ENCODE assay signal across 9 mouse cellular contexts in genomic region chr3:69597211-69597610, GRCm38 (mm10). TPM values are rescaled to one million over a fixed set of nuclear protein-coding genes. Genes with fewer than 3 reads are reported as not detected.
DNase-seq lines count a peak whose midpoint lies in the region; ATAC-seq lines count a peak whose summit lies in the region.
"Had no signal": no experiment of that assay in that cellular context is flagged by ENCODE, and none has a peak within 500 bp of the region (broad histone marks: within the 10 kb centered on the region; RNA-seq: fewer than 3 reads in every experiment).

No protein-coding gene starts in this region.

- intact Hi-C loops in heart, postnatal 14 days (cut with DNase I), result no loop called here

- peak overlapping the region; percentile 89 for H3K4me2 ChIP-seq in heart, embryonic 13.5 days
- H3K4me2 ChIP-seq in embryonic facial prominence, embryonic 11.5 days (ENCODE audit: low read depth, low read length), result peak overlapping the region; percentile 89; the same call in 1 of the 2 replicates
- peak overlapping the region; percentile 70 for H3K4me2 ChIP-seq in hindbrain, embryonic 12.5 days (replicated peaks)
- peak overlapping the region; percentile 78 for H3K4me2 ChIP-seq in midbrain, embryonic 14.5 days (ENCODE audit: low read length)

- no peaks in the 10 kb centered on the region for H3K27me3 ChIP-seq in heart, embryonic 13.5 days (replicated peaks)
- H3K27me3 ChIP-seq in embryonic facial prominence, embryonic 11.5 days (ENCODE audit: control insufficient read depth, insufficient read depth, low read length), result no peaks in the 10 kb centered on the region
- no peaks in the 10 kb centered on the region for H3K27me3 ChIP-seq in hindbrain, embryonic 12.5 days
- H3K27me3 ChIP-seq in midbrain, embryonic 14.5 days (ENCODE audit: control insufficient read depth, insufficient read depth, low read length), result no peaks in the 10 kb centered on the region

- H3K9ac ChIP-seq in heart, embryonic 13.5 days, result peak overlapping the region; percentile 85
- H3K9ac ChIP-seq in embryonic facial prominence, embryonic 11.5 days (replicated peaks; ENCODE audit: low read length), result 0 out of 2 replicates have a peak overlapping the region, but pooled peaks have one; percentile 88
- H3K9ac ChIP-seq in hindbrain, embryonic 12.5 days, result peak overlapping the region; percentile 86
- no peak overlapping the region; the same call in 1 of the 2 replicates for H3K9ac ChIP-seq in midbrain, embryonic 14.5 days (replicated peaks; ENCODE audit: low read length)

- no peak overlapping the region for H3K27ac ChIP-seq in heart, embryonic 13.5 days (replicated peaks)
- no peak overlapping the region for H3K27ac ChIP-seq in embryonic facial prominence, embryonic 11.5 days (replicated peaks; ENCODE audit: low read depth, low read length)
- no peak overlapping the region for H3K27ac ChIP-seq in hindbrain, embryonic 12.5 days
- no peak overlapping the region for H3K27ac ChIP-seq in midbrain, embryonic 14.5 days (replicated peaks; ENCODE audit: low read depth, low read length)

- WGBS in heart, embryonic 13.5 days, result 86% methylated on average over 6 of the region's 6 CpGs
- 89% methylated on average over 6 of the region's 6 CpGs for WGBS in embryonic facial prominence, embryonic 11.5 days
- 88% methylated on average over 6 of the region's 6 CpGs for WGBS in hindbrain, embryonic 12.5 days
- 86% methylated on average over 6 of the region's 6 CpGs for WGBS in midbrain, embryonic 14.5 days

- no peaks in the 10 kb centered on the region for H3K36me3 ChIP-seq in heart, embryonic 13.5 days
- no peaks in the 10 kb centered on the region for H3K36me3 ChIP-seq in embryonic facial prominence, embryonic 11.5 days (replicated peaks; ENCODE audit: control insufficient read depth, insufficient read depth, low read depth, low read length)
- H3K36me3 ChIP-seq in hindbrain, embryonic 12.5 days, result no peaks in the 10 kb centered on the region
- H3K36me3 ChIP-seq in midbrain, embryonic 14.5 days (ENCODE audit: control insufficient read depth, insufficient read depth, low read length), result 0 out of 2 replicates have a peak, but pooled peaks cover under 1% of the 10 kb centered on the region

- no peaks in the 10 kb centered on the region for H3K9me3 ChIP-seq in heart, embryonic 13.5 days
- no peaks in the 10 kb centered on the region for H3K9me3 ChIP-seq in embryonic facial prominence, embryonic 11.5 days (replicated peaks; ENCODE audit: control insufficient read depth, low read length)
- no peaks in the 10 kb centered on the region for H3K9me3 ChIP-seq in hindbrain, embryonic 12.5 days (replicated peaks)
- H3K9me3 ChIP-seq in midbrain, embryonic 14.5 days (ENCODE audit: control insufficient read depth, low read length), result no peaks in the 10 kb centered on the region

- peak overlapping the region; percentile 77 for H3K4me3 ChIP-seq in heart, embryonic 13.5 days
- H3K4me3 ChIP-seq in embryonic facial prominence, embryonic 11.5 days (ENCODE audit: low read depth, low read length), result no peak overlapping the region
- H3K4me3 ChIP-seq in hindbrain, embryonic 12.5 days, result peak overlapping the region; percentile 73
- peak overlapping the region; percentile 76 for H3K4me3 ChIP-seq in midbrain, embryonic 14.5 days (replicated peaks; ENCODE audit: low read depth, low read length)

- no peak for ATAC-seq in heart, embryonic 13.5 days (ENCODE audit: extremely low read depth, insufficient number of reproducible peaks, low FRiP score, low TSS enrichment)
- no peak for ATAC-seq in embryonic facial prominence, embryonic 11.5 days (replicated peaks; ENCODE audit: insufficient number of reproducible peaks, low FRiP score, low TSS enrichment, low read depth)
- no peak for ATAC-seq in hindbrain, embryonic 12.5 days (ENCODE audit: low FRiP score)
- no peak for ATAC-seq in midbrain, embryonic 14.5 days (ENCODE audit: low FRiP score, low TSS enrichment)

- DNase-seq in heart, postnatal 14 days, result no peak
- no peak for DNase-seq in embryonic facial prominence, embryonic 11.5 days (ENCODE audit: low spot score)
- DNase-seq in midbrain, embryonic 14.5 days, result peak; percentile 12
- no peak for DNase-seq in B cell, adult 2 months
- no peak for DNase-seq in right cerebral cortex, postnatal 36 days (ENCODE audit: low spot score in 2 of 2)
- no peak for DNase-seq in layer of hippocampus, adult 11-12 months (ENCODE audit: low spot score)
- DNase-seq: cerebellum, adult 9-11 months had no signal

- peaks cover 17% of the 10 kb centered on the region for H3K4me1 ChIP-seq in heart, embryonic 13.5 days
- peaks cover 4% of the 10 kb centered on the region; the same call in 1 of the 2 replicates for H3K4me1 ChIP-seq in embryonic facial prominence, embryonic 11.5 days (ENCODE audit: control insufficient read depth, insufficient read depth, low read length)
- H3K4me1 ChIP-seq in hindbrain, embryonic 12.5 days, result peaks cover 4% of the 10 kb centered on the region
- H3K4me1 ChIP-seq in midbrain, embryonic 14.5 days (ENCODE audit: control insufficient read depth, insufficient read depth, low read length), result peaks cover 25% of the 10 kb centered on the region

RNA-seq across cellular contexts. Expression of gene B3galnt1, which starts 1.5 kb away (rescaled TPM):
- polyA plus RNA-seq in heart, embryonic 13.5 days (2015; fragmentation: Nextera tagmentation; extraction: Ambion mirVana), result 23.7 and 27.0 TPM in 2 replicates
- total RNA-seq in heart, postnatal 14 days (2021), result 1 to 10 TPM; 2.8 to 3.2 TPM
- polyA plus RNA-seq in embryonic facial prominence, embryonic 11.5 days (2014; fragmentation: Nextera tagmentation; extraction: Ambion mirVana), result 38.3 and 43.1 TPM in 2 replicates
- 51.0 and 53.7 TPM in 2 replicates for polyA plus RNA-seq in hindbrain, embryonic 12.5 days (2016; fragmentation: Nextera tagmentation; extraction: Ambion mirVana)
- 93.0 and 94.6 TPM in 2 replicates for polyA plus RNA-seq in midbrain, embryonic 14.5 days (2014; fragmentation: Nextera tagmentation; extraction: Ambion mirVana)
